Mouse (Mus musculus) lung, postnatal 14 days (tissue): Measurements from ENCODE around the gene Eme2.
"Not testable (repeated sequence)": the region's sequence is repeated elsewhere in the genome, so short reads cannot be mapped to it uniquely, and the experiment has no call there.

ENCODE experiments used
- DNase-seq: peaks from one replicate; pipeline ENCODE4 v3.0.0; 2021

The Eme2 gene

GRCm38 (mm10) chr17:24894995-24895547 lies at the start of gene Eme2, which contains the start of gene Mrps34:
Gene Eme2, minus strand, starts transcription at chr17:24895087.
Gene Mrps34, plus strand, starts transcription at chr17:24895116.
- peak; percentile 81 for DNase-seq

- not testable (repeated sequence) for DNase-seq
These were observed 48.7 kb upstream of the Eme2 start for GRCm38 (mm10) chr17:24943589-24943988.

GRCm38 (mm10) chr17:24943036-24943435 lies 48.1 kb upstream of the Eme2 start:
- DNase-seq = no peak

- DNase-seq = peak; percentile 63
These were observed 47.6 kb upstream of the Eme2 start for GRCm38 (mm10) chr17:24942453-24942852.

- no peak for DNase-seq
These were observed 42.4 kb upstream of the Eme2 start for GRCm38 (mm10) chr17:24937266-24937665.

GRCm38 (mm10) chr17:24936259-24937237 lies 41.7 kb upstream of the Eme2 start, which contains the start of gene Mapk8ip3:
Gene Mapk8ip3, minus strand, starts transcription at chr17:24936977.
- peak; percentile 96 for DNase-seq

GRCm38 (mm10) chr17:24935666-24936065 lies 40.8 kb upstream of the Eme2 start:
- no peak for DNase-seq

- DNase-seq = no peak
These were observed 40.0 kb upstream of the Eme2 start for GRCm38 (mm10) chr17:24934926-24935325.

GRCm38 (mm10) chr17:24933163-24933562 lies 38.3 kb upstream of the Eme2 start:
- DNase-seq = no peak

- no peak for DNase-seq
These were observed 37.5 kb upstream of the Eme2 start for GRCm38 (mm10) chr17:24932431-24932830.

GRCm38 (mm10) chr17:24929506-24929905 lies 34.6 kb upstream of the Eme2 start:
- DNase-seq = no peak

- DNase-seq = no peak
These were observed 28.4 kb upstream of the Eme2 start for GRCm38 (mm10) chr17:24923246-24923645.

- DNase-seq = no peak
These were observed 19.1 kb upstream of the Eme2 start for GRCm38 (mm10) chr17:24913984-24914383.

- DNase-seq = no peak
These were observed 12.7 kb upstream of the Eme2 start for GRCm38 (mm10) chr17:24907591-24907990.

GRCm38 (mm10) chr17:24903767-24904166 lies 8.9 kb upstream of the Eme2 start:
- DNase-seq = no peak

- DNase-seq = no peak
These were observed 8.0 kb upstream of the Eme2 start for GRCm38 (mm10) chr17:24902671-24903474.

- no peak for DNase-seq
These were observed 7.2 kb upstream of the Eme2 start for GRCm38 (mm10) chr17:24902124-24902523.

GRCm38 (mm10) chr17:24900014-24900413 lies 5.1 kb upstream of the Eme2 start:
- DNase-seq = no peak

- DNase-seq = no peak
These were observed 4.3 kb upstream of the Eme2 start for GRCm38 (mm10) chr17:24899153-24899552.

GRCm38 (mm10) chr17:24898041-24898854 lies 3.4 kb upstream of the Eme2 start:
- no peak for DNase-seq

- DNase-seq = no peak
These were observed 2.7 kb upstream of the Eme2 start for GRCm38 (mm10) chr17:24897600-24897999.

GRCm38 (mm10) chr17:24896993-24897269 lies 2.0 kb upstream of the Eme2 start:
- DNase-seq = no peak
